Mouse (Mus musculus): ENCODE measurements around the gene Armc2.

Gene Armc2

DNA sequence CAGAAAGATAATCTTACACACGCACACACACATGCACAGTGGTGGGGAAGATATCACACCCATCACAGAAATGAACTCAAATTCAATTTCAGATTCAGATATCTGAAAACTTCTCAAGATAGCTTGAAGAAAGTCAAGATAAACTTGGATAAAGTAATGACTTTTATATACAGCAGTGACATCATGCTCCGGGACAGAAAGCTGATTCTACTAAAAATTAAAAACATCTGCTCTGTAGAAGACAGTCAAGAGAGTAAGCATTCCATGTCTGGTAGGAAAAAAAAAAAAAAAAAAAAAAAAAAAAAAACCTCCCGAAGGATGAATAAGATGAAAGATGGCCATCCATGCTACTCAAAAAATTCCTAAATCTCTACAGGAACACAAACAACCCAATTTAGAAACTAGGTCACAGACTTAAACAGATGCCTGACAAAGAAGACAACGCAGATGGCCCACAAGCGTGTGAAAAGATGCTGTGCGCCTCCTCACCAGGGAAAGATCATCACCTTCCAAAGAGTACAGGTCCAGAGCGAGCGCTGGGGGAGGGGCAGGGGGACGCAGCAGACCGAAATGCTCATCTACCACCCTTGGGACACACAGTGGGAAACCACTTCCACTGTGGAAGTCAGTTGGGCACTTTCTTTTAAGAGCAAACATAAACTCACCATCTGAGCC lies 7.3 kb downstream of the Armc2 start:
- no peak for DNase-seq

DNA sequence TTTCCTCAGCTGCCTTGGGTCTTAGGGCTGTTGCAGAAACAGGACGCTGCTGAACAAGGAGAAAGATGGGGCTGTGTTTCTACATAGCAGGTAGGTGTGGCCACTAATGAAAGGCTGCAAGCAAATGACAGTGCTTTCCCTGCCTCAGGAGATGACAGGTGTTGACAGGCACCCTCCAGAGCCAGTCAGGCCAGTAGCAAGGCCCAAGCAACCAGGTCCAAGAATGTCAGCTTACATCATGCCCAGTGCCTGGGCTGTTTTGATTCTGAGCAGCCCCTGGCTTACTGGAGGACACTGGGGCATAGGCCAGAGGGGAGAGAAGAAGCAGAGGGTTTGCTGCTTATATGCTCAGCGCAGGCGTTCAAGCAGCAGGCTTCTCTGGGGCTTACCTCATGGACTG lies 13.0 kb downstream of the Armc2 start:
- no peak for DNase-seq

DNA sequence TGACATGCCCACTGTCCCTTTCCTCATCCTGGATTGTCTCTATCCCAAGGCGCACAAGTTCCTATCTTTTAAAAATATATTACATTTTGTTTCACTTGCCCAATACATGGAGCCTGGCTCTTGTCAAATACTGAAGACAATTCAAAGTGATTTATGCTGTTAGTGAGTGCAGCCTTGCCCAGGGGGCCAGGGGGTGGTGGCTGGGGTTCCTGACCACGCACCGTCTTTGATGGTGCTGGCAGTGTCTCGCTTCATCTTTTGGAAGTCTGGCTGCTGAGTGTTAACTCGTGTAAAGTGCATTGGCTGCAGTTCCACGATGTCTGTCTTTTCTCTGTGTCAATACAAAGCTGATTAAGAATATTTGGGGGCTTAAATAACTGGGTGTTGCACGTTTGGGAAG lies 13.6 kb downstream of the Armc2 start:
- no peak for DNase-seq

DNA sequence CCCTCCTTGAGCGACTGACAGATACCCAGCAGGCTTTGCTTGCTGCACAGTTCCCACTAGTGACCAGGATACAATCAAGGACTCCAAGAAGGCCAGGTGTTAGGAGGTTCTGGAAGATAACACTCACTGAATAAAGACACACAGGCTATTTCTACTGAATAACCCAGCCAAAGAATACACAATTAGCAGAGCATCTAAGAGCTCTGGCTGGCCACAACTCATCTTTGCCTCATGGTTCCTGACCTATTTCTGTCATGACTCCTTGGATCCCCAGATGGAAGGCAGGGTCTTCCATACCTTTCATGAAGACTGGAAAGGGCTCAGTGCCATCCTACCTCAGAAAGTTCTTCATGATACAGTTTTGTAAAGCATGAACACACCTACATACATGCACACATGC lies 14.2 kb downstream of the Armc2 start:
- no peak for DNase-seq

DNA sequence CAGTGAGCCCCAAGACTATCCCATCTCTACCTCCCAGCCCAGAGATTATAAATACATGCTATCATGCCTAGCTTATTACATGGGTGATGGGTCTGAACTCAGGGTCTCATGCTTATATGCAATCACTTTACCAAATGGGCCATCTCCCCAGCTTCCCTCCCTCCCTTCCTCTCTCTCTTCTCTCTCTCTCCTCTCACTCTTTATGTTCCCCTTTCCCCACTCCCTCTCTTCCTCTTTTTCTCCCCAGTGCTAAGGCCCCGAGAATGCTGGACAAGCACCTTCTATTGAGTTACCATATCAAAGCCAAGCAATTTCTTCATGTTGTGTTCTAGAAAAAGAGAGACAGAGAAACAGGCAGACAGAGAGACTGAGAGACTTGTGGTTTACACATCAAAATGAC lies 14.7 kb downstream of the Armc2 start:
- DNase-seq, result no peak

DNA sequence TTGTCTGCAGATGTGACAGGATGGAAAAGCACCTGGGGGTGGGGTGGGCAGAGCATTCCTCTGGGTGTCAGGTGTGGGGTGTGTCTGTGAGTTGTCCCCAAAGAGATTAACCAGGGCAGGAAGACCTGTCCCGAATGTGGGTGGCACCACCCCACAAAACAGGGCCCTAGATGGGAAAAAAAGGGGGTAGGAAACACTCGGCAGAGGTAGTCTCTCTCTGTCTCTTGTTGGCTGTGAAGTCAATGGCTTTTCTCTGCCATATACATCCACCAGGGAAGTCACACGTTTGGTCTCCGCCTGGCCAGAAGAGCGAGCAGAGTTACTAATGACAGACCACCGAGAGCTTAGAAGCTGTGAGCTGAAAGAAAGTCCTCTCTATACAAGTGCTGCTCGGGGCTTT lies 15.8 kb downstream of the Armc2 start:
- DNase-seq, result no peak

DNA sequence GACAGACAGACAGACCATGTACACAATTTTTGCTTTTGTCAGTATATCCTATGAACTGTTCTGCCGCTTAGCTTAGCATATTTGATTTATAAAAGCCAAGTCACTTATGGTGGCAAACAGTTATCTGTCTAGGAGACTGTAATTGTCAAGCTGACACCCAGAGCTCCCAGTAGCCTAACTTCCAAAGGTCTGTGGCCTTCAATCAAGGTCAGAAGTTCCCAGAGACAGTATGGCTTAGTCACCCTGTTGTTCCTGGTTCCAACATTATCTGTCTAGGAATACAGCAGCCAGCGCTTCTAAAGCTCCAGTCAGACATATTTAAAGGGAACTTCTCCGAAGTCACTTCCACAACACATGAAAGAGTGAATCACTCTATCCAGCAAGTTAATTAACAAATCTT lies 17.0 kb downstream of the Armc2 start:
- DNase-seq, result no peak

DNA sequence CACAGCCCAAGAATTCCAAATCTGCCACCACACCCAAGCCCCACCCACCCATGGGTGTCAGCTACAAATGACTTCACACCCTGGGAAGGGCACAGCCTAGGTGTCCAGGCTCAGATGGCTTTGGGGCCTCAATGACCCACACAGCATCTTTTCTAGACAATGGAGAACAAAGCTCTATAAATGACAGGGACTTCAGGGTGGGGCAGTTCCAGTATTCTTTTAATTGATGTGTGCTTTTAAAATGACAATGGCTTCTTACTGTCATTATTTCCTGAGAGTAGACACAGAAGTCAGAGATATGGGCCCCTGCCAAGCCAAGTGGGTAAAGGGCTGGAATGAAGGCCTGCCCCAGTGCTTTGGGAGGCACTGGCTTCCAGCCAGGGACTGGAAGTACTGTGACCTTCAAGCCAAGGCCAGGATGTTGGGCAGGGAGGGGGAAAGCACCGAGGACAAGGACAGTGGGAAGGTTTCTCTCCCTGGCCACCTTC lies 20.5 kb downstream of the Armc2 start:
- DNase-seq, result no peak

DNA sequence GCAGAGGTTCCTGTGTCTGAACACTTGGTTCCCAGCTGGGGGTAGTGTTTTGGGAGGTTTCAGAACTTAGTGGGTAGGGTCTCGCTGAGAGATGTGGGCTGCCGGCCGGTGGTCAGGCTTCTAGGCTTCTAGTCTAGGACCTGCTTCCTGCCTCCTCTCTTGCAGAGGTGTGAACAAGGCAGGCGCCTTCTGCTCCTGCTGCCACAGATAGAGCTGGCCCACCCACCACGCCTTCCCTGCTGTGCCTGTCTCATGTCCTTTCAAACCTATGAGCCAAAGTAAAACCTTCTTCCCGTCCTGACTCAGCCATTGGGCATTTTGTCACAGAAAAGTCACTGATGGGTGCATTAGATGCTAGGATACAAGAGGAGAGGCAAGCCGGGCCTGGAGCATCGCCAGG lies 22.1 kb downstream of the Armc2 start:
- no peak for DNase-seq

DNA sequence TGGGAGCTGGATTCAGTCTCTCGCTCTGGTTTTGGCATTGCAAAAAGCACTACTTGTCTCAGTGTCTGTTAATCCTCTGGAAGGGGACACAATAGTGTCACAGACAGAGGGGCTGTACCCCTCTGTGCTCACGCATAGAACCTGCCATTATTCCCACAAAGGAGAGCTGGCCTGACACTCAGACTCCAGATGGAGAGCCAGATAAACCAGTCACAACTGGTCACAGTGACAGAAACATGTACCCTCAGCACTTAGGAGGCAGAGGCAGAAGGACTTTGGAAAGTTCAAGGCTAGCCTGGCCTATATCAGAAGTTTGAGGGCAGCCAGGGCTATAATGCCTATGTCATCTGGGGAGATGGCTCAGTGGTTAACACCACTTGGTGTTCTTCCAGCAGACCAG lies 23.2 kb downstream of the Armc2 start:
- no peak for DNase-seq

DNA sequence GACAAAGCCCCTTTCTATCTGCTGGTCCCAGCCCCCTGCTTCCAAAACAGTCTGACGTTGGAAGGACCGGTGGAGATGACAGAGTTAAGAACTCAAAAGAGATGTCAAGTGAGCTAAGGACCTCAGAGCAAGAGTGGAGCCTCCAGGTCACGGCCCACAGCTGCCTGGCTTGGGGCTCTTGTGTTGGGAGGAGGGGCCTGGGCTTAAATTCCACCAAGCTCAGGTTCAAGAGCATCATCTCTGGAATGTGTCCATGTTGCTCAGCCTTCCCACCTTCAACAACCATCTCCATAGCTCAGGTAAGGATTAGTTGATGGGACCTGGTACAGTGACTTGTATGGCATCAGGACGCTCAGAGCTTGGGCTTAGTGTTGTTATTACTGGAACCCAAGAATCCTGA lies 23.7 kb downstream of the Armc2 start:
- no peak for DNase-seq

DNA sequence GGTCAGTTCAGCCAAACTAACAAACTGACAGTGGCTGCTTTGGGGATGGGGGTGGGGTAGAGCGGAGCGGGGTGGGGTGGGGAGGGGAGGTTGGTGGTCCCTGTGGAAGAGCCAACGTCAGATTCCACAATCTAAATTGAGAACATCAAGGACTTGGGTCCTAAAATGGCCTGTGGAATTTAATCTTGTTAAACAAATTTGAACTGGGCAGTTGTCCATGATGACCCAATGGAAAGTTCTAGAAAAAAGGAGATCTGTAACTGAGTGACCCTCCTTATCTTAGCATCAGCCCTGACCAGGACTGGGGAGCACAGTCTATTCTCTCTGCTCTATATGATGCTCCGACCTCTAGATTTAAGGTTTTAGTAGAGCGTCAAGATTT lies 26.2 kb downstream of the Armc2 start:
- no peak for DNase-seq

DNA sequence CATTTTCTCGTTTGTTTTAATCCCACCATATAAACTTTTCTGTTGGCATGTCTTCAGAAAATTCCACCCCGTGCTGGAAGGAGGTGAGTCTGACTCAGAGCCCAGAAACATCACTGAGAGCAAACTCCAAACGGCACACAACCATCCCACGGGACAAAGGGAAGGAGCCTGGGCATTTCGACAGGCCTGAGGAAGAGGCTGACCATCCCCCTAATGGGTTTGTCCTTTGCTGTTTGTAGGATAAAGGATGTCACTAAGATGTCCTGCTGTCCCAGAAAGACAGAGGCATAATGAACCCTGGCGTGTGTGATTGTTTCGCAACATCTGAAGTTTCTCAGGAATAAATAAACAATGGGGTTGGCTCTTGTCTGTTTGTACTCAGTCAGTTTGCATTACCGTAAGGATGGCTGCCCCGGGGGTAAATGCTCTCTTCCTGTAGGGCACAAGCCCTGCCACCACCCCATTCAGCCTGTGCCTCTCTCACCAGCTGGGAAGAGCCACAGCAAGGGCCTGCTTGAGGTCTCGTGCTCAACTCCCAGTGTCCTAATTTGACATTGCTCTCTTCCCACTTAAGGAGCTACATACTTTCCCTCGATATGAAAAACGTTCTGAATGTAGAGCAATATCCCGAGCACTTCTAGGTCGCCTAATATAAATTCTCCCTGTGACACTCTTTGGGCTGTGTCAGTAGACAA lies 26.7 kb downstream of the Armc2 start:
- no peak for DNase-seq

DNA sequence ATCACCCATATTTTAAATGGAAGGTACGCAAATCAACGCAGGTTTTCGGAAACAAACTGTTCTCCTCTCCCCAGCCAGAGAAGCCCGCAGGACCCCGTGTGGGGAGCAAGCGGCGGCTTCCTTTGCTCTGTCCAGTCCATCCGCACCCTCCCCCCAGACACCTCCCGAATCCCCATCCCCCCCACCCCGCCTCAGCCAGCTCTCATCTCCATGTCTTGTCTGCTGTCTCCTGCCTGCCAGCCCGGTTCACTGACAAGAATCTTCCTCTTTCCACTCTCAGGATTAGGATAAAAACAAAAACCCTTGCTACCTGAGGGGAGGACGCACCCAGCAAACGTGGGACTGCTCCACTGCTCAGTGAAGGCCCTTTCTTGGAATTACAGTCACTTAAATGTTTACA lies 27.3 kb downstream of the Armc2 start:
- DNase-seq, result no peak

DNA sequence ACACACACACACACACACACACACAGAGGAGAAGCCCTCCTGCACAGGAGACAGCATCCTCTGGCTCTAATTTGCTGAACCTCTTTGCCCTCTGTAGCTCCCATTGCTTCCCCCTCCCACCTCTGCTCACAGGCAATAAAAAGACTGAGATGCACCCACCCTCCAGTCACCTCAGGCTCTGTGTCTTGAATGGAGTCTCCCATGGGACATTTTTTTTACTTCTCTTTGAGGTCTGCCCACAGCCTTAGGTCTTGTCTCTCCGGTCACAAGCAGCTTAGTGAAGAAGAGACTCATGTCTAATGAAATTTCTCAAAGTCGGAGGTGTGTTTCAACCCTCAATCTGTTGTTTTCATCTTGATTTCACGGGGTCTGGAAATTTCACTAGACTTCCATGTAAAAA lies 29.3 kb downstream of the Armc2 start:
- no peak for DNase-seq

DNA sequence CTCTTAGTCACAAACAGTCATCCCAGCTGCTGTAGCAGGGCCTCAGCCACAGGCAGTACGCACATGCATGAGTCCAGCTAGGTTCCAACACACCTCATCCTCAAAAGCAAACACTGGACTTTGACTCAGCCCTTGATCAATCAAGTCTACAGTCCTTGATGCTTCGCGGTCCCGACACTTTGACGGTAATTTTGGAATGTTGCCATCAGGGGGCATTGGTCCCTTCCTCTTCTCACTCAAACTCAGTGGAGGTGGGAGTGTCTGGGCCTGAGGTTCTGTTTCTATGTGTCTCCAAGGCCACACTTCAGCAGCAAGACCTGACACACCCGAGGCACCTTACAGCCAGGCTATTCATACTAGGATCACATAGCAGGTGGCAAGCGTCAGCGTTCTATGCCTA lies 32.1 kb downstream of the Armc2 start:
- no peak for DNase-seq

DNA sequence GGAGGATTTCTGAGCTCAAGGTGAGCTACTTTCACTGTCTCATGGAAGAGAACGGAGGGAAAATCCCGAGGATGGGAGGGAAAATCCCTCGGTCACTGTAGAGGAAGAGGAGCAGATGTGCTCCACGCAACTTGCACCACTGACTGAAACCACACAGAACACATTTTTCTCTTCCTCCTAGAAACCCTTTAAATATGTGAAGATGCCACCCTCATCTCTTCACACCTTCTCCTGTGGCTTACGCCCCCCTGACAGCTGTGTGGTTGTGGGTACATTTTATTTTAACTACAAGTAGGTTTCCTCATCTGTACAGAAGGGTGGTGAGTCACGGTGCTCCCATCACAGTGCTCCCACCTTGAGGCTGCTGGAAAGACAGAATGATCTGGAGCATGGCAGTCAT lies 34.0 kb downstream of the Armc2 start:
- DNase-seq, result no peak

DNA sequence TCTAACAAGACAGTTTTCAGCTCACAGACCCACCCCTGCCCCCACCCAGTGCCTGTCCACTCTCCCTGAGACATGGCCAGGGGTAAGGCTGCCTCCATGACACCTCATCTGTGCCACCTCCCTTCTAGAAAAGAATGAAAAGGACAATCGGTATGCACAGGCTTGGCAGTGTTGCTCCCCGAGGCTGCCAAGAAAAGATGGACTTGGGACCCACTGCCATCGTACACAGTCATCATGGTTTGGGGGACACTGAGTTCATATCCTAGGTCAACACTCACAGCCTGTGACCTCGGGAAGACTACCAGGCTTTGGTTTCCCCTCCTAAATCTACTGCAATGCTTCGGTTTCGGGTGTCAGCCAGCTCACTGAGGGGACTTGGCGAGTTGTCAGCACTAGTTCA lies 35.4 kb downstream of the Armc2 start:
- no peak for DNase-seq

DNA sequence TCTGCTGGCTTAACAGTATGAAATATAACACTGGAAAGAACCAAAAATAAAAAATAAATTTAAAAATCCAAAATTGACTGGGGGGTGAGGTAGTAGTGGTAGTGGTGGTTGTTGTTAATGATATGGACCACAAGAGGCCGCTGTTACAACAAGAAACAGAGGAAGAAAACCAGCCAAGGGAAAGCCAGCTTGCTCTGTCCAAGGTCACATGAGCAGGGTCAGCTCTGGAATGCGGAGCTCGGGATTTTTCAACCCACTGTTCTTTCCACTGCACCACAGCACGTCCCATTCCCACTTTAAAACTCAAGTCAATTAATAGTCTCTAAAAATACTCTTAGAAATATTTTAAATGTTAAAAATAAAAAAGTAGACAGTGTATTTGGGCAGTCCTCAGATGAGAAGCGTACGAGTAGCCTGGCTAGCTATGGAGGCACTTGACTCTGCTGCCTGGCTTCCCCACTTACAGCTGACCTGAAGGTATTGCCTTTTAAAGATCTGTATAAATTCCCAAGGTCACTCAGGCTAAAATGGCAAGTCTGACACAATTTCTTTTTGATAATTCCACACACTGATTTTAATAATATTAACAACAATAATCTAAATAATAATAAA lies 37.4 kb downstream of the Armc2 start:
- peak; percentile 80 to 81 for DNase-seq

DNA sequence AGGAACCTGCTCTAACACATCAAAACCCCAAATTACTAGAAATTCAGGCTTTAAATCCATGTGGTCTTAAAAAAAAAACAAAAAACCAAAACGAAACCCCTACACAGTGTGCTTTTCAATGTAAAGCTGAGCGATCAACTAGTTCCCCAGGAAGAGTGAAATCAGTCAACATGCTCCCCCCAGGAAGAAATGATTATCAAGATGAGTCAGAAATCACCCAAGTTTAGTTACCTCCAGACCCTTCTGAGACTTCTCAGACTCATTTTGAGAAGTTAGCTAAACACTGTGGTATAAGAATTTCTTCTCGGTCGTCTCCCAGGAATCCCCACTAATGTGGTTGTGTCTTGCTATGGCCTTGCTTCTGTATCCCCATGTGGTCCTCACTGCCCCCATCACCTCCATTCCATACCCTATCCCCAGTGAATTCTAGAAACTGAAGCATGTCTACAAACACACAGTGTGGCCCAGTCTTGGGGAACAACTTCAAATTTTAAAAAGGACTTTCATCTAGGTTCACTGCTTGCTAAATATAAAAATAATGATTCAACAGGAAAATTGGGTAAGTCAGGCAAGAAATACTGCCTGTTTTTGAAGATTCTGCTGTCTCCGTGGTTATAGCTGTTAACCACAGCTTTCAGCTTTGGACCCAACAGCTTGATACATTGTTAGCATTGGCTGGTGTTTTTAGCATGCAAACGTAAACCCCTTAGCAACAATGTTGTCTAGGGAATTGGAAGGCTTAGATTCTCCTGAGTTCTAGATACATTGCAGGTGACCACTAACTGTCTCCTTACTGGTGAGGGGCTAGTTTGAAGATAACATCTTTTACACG lies 39.6 kb downstream of the Armc2 start:
- DNase-seq, result no peak

DNA sequence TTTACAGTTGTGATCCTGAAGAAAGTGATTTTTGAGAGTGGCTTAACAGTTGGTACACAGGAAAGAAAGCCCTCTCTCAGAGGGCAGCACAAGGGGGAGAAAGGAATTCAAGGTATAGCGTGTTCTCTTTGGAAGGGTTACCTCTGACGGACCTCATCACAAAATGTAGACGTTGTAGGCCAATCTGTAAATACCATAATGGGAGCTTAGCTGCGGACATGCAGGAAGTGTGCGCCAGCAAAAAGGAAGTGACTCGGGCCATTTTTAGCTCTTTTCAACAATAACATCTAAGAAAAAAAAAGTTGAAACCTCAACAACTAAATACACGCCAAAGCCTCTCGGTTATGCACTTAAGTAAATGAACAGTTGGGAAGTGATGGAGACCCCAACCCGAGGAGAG lies 45.6 kb downstream of the Armc2 start:
- DNase-seq, result no peak

DNA sequence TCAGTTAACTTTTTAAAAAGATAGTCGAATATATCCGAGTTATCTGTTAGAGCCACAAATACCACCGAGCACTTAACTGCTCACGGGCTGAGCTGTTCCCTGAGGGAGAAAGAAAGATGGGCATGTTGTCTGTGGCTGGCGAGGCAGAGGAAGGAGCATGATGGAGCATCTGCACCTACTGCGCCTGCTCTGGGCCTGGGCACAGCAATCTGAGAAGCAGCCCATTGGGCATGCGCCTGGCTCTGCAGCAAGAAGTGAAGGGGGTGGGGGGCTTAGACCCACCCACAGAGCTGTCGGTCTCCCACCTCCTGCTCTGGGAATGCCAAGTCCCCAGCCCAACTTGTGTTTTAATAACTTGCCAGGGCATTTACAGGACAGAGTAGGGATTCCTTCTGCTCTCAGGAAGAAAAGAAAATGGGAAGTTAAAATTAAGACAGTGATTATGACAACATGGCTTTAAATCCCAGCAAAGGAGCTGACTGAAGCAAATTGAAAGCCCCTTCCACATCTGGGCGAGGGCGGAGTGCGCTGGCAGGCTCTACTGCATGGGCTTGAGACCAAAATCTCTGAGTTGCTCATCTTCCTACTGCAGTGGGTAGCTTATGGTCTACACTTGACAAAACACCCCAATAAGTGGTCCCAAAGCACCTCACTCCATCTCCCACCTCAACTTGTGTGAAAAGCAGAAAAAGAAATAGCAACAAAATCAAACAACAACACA lies 50.2 kb downstream of the Armc2 start:
- DNase-seq, result no peak

DNA sequence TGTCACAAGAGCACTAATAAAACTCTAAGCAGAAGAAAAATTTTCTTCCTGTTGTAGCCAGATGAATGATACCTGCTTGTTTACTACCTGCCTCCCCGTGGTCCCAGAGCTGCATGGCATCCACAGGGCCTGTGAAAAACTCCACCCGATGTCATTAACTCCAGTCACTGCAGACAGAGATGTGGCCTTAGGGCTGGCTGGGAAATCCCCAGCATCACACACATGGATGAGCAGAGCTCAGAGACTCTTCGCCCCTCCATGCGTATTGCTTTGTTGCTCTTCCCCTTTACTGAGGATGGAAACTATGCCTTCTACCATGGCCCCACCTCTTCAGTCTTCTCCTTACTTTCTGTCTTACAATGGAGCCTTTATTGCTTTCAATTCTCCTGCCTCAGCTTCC lies 55.5 kb downstream of the Armc2 start:
- no peak for DNase-seq
